Mouse (Mus musculus) spleen, postnatal 36 days (tissue): Measurements from ENCODE around the gene Cep170b.

ENCODE experiments used
- DNase-seq, 2 experiments: peaks; one replicate each; pipeline ENCODE4 v3.0.0; 2022; ENCODE audit warnings: low spot score in 2 of 2, mixed read lengths in 1 of 2

The Cep170b gene

GRCm38 (mm10) chr12:112702374-112703320, 17.6 kb upstream of the Cep170b start:
- DNase-seq: peak in 1 of 2 experiments; percentile 36

DNA sequence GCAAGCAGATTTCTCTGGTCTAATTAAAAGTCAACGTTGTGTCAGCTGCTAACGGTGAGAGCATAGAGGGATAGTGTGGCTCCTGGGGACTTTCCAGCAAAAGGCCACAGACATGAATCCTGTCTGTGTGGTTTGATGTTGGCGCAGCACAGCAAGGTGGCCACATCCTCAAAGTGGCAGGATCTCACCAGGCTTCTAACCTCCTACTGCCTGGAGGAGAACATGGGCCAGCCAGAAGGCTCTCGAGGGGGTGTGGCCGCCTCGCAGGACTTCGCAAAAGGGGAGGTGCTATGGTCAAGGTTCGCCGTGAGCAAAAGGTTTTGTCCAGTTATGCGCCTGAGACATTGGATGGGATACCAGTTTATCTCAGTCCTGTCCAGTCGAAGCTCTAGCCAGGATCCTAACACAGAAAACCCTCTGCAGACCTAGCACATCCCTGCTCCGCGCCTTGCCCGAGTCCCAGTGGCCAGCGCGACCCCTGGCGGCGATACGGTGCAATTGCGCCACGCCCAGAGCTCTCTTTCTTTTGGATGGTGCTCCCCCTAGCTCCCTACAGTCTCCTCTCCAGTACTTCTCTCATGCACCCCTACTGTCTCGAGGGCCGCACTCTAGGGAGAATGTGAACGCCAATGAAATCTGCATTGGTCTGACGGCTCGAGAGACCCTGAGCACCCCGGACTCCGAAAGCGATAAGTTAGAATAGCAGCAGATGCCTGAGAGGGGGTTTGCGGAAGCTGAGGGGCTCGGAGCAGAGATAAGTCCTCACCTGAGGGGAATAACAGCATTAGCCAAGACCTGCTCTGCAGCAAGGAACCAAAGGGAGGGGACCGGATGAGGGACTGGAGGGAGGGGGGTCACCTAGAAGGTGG, 13.3 kb upstream of the Cep170b start:
- peak; percentile 78 to 79 for DNase-seq

DNA sequence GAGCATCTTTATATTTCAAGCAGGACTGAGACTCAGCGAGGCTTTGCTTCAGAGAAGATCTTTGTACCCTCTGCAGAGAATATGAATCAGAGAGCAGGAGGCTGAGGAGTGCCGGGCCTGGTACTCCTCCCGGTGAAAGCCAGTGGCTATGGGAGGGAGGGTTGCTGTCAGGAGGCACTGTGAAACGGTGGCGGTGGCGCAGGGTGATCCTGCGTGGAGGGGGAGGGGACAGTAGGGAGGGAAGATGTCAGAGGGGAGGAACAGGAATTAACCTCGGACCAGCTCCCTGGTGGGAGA, 12.7 kb upstream of the Cep170b start:
- DNase-seq: no peak

DNA sequence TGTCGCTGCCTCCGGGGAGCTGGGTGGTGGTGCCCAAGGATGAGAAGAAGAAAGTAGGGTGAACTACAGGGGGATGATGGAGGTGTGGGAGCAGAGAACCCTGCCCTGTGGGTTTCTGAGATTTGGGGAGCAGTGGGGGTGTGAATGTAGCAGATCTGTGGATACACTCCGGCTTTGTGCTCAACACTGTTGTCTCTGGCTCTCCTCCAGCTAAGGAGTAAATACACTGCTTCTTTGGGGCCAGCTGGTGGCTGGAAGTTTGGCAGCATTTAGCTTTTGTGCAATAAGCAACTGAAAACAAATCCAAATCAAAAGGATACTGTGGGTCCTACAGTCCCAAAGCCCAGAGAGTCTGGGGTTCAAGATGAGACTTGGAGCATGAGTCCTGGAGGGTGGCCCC, 6.3 kb upstream of the Cep170b start:
- no peak for DNase-seq

GRCm38 (mm10) chr12:112717140-112717539, 3.1 kb upstream of the Cep170b start:
- DNase-seq: peak; percentile 31 to 32

- DNase-seq: no peak
Observed at GRCm38 (mm10) chr12:112718995-112719394, 1.3 kb upstream of the Cep170b start.

DNA sequence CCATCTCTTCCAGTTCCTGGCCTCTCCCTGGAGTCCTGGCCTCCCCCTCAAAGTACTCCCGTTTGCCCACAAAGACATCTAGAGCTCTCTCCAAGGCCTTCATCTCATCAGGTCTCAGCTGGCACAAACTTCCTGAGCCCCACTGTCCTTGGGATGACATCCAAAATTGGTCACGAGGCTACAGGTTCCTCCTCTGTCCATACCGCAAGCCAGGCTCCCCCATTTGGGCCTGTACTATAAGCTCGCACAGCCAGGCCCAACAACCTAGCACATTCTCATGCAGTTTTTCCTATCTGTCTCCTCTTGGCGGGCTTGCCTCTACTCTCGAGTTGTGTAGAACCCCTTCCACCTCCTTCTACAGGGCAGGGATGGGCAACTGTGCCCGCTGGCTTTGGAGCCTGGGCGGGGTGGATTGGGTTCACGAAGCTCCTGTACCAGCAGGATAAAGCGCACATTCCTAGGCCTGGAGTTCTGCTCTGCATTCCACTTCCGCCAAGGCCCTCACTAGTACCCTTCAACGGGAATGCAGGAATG, 702 bp downstream of the Cep170b start:
- DNase-seq: no peak

- DNase-seq: peak; percentile 37 to 49
Observed at GRCm38 (mm10) chr12:112721424-112722239, 1.4 kb downstream of the Cep170b start.

- DNase-seq: no peak
Observed at GRCm38 (mm10) chr12:112722240-112723027, 2.2 kb downstream of the Cep170b start.

- no peak for DNase-seq
Observed at GRCm38 (mm10) chr12:112723028-112723330, 2.7 kb downstream of the Cep170b start.

DNA sequence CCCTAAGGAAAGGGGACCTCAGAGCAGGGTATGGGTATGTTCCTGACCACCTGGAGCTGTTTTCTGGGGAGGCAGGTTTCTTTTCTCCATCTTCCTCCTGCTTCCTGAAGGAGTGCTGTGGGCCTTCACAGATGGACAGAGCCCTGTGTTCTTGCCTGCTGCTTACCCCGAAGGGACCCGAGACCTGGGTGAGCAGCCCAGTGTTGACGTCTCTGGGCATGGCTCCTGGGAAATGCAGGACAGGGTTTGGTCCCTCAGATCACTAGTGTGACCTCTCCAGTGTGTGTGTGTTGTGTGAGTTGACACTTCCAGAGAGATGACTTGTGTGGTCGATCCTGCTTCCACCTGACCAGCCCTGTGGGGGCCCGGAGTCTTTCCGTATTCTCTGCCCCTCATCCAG, 3.2 kb downstream of the Cep170b start:
- no peak for DNase-seq

GRCm38 (mm10) chr12:112724077-112724805, 4.0 kb downstream of the Cep170b start:
- DNase-seq: peak; percentile 59 to 64

- DNase-seq: no peak
Observed at GRCm38 (mm10) chr12:112727801-112728200, 7.5 kb downstream of the Cep170b start.

DNA sequence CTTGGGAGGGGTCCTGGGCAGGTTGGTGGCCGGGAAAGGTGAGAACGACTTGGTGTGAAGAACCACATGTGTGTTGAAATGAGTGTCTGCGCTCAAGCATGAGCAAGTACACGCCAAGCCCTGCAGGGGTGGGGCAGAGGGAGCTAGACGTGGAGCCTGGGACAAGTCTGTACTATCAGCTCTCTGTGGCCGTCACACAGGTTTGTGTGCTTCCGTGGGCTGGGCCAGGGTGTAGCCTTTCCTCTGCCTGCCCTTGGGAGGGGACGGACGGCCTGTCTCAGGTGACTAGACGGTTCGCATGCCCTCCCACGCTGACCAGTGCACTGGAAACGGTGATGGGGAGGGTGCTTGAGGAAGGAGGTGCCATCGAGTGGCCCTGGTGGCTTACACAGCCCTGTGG, 10.6 kb downstream of the Cep170b start:
- no peak for DNase-seq

- no peak for DNase-seq
Observed at GRCm38 (mm10) chr12:112732591-112732990, 12.3 kb downstream of the Cep170b start.

- DNase-seq: no peak
Observed at GRCm38 (mm10) chr12:112734108-112734820, 14.0 kb downstream of the Cep170b start.

- no peak for DNase-seq
Observed at GRCm38 (mm10) chr12:112734881-112735655, 14.8 kb downstream of the Cep170b start.

GRCm38 (mm10) chr12:112735896-112736635, 15.8 kb downstream of the Cep170b start:
- no peak for DNase-seq
